Mouse (Mus musculus): ENCODE results near the gene Elavl2.
A peak's percentile ranks its signal among the peaks of the same experiment; 100 is the strongest.

Elavl2 gene

GRCm38 (mm10) chr4:91400423-91400822, at the start of gene Elavl2:
Gene Elavl2, minus strand, starts transcription at chr4:91400785.
- DNase-seq: no peak

DNA sequence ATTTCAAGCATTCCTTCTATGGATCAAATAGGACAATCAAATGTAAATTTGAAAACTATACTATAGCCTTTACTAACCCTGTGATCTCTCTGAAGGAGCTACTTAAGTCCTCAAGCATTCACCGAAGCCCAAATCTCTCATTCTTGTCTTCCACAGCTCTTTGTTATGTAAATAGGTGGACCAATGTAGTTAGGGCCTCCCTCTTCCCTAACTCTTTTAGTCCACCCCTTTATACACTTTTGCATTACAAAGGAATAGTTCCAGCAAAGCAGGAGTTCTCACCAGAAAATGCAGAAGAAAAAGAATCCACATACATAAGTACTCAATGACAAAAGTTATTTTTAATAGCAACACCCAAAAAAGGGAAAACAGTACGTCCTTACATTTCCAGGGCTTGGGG, 47.3 kb upstream of the Elavl2 start:
- no peak for DNase-seq

DNA sequence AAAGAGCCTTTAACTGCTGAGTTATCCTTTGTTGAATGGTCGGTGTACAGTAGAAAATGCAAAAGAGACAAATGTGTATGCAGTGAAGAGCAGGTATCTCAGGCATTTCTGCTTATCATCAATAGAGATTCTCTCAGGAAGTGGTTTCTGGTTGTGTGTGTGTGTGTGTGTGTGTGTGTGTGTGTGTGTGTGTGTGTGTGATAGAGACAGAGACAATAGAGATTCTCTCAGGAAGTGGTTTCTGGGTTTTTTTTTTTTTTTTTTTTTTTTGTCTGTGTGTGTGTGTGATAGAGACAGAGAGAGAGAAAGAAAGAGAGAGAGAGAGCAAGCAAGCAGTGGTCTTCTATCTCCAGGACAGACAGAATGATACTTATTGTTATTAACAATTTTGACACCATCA, 15.0 kb upstream of the Elavl2 start:
- no peak for DNase-seq

- no peak for DNase-seq
Observed at GRCm38 (mm10) chr4:91405047-91405446, 4.5 kb upstream of the Elavl2 start.

DNA sequence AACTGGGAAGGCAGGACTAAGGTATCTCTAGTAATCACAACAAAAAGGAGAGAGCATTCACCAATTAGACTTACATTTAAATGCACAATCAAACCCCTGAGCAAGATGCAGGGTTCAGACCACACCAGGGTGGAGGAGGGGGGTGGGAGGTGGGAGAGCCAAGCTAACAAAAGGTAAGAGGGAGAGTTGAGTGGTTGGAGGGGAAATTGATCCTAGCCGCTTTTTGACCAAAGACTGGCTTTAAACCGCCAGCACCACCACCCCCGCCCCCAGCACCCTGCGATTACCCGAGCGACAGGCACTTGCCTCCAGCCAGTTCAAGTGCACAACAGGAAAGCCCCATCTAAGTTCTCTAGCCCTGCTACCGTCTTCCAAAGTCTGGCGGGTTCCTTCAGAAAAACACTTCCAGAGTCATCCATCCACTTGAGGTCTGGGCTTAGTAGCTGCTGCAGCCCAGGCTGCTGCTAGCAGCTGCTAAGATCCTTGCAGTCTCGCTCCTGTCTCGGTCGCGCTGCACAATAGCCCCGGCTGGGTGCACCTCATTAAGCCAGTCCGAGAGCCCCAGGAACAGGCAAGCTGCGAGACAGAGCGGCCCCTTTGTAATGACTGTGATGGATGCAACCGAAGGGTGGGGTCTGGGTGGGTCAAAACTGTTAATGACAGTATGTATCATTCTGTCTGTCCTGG, 932 bp downstream of the Elavl2 start:
- DNase-seq: no peak

DNA sequence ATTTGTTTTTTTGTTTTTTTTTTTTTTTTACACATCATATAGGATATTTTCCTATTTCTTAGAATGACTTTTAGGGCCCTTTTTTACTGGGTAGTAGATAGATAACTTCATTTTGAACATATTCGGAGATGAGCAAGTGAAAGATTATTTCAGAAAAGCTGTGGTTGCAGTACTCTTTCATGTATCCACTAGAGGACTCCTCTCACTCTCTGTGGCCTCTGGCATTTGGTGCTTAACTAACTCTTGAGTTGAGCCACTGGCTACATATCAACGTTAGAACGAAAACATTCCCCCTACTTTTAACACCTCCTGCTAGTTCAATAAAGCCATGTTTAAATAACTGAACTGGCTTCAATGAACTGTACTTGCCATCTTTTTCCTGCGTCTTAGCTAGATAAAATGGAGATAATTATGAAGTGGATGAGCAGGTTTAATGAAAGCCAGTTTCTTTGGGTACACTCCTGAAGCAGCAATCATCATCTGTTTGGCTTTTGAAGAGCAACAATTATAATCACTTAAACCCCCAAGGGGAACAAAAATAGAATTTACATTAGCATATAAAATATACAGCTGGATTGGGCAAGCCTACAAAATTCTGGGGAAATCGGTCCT, 8.5 kb downstream of the Elavl2 start:
- no peak for DNase-seq

DNA sequence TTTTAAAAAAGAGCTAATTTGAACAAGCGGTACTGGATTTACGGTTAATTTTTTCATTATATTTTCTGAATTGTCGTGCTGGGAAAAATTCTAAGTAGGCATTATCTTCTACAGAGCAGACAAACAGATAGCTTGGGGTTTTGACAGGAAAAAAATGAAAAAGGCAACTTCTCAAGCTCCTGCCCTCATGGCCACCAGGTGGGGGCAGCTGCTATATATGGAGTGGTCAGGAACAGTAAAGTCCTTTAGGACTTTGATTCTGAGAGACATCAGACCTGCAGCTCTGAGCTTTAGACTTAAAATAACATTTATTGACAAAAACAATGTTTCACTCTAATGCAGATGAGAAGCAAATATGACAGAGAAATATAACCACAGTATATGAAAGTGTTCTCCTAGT, 12.9 kb downstream of the Elavl2 start:
- DNase-seq: no peak

DNA sequence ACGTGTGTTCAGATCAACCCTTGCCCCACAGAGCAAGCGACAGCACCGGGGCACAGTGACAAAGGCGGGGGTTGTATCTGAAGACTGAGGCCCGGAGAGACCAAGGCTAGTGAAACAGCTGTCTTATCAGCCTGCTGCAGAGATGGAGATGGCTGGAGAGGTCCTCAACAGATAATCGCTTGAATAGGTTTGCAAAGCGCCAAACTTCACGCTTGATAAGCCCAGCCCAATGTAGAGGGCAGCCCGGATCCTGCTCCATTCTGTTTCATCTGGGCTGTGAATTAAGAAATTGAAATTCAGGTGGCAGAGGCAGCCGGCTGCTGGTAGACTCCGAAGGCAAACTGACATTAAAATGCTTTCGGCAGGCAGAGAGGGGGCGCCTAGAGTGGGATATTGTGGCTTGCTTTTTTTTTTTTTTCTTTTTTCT, 19.4 kb downstream of the Elavl2 start:
- DNase-seq: no peak

DNA sequence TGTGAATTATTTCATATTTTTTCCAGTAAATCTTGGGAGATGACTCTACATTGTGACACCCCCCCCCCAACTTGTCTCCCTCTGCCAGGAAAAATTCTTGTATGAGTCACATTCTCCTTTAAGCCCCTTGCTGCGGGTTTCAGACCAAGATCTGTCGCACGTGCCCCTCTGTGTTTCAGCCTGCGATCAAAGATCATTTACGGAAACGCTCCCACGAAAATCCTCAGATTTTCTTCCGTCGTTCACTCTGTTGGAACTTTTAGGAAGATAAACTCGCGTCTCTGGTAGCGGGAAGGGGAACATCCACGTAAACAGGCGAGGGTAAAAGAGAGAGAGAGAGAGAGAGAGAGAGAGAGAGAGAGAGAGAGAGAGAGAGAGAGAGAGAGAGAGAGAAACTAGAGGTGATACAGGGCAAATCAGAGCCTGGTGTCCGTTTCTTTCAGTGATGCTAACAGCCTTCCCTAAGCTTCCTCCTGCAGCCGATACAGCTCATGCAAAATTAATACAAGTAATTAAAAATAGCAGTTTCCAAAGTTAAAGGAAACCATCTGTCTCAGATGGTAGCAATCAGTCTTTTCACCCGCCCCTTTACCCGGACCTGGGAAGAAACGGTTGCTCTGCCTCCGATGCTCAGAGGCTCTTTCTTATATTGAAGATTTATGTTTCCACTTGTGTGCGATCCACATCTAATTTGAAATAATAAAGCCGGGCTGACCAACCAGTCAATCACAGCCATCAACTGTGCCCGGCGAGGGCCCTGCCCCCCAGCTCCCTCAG, 20.1 kb downstream of the Elavl2 start:
- DNase-seq: no peak

DNA sequence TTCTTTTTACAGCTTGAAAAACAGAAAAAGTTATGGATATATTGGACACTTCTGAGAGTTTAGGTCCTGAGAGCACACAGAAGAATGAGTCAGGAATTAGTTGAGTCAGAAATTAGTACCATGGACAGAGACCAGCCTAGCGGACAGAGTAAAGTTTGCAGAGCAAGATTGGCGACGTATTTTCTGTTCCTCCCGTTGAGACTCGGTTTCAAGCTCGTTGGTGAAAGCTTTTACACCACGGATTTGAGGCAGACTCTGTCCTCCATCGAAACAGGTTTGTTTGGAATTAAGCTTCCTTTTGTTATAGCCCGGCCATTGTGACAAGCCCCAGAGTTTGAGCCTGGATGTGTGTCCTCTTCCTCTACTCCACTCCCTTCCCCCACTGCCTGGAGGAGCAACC, 21.0 kb downstream of the Elavl2 start:
- no peak for DNase-seq

GRCm38 (mm10) chr4:91376317-91376910, 24.2 kb downstream of the Elavl2 start:
- DNase-seq: peak; percentile 82 to 90

DNA sequence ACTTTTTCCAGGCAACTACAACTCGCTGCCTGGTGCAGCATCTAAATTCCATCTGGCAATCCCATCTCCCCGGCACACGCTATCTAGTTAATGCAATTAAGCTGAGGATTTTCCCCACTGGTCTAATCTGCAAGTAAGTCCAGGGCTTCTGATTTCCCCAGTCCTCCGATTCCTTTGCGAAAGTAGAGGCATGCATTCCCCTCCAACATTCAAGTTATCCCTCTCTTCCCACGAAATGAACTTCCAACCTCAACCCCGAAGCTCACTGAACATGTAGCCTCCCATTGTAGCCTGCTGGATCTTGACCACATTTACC, 25.3 kb downstream of the Elavl2 start:
- DNase-seq: no peak

- DNase-seq: peak in 1 of 2 experiments; percentile 6
Observed at GRCm38 (mm10) chr4:91374571-91375371, 25.8 kb downstream of the Elavl2 start.

GRCm38 (mm10) chr4:91372844-91373243, 27.7 kb downstream of the Elavl2 start:
- DNase-seq: no peak

GRCm38 (mm10) chr4:91371819-91372215, 28.8 kb downstream of the Elavl2 start:
- peak; percentile 35 to 48 for DNase-seq

GRCm38 (mm10) chr4:91371131-91371818, 29.3 kb downstream of the Elavl2 start:
- no peak for DNase-seq

DNA sequence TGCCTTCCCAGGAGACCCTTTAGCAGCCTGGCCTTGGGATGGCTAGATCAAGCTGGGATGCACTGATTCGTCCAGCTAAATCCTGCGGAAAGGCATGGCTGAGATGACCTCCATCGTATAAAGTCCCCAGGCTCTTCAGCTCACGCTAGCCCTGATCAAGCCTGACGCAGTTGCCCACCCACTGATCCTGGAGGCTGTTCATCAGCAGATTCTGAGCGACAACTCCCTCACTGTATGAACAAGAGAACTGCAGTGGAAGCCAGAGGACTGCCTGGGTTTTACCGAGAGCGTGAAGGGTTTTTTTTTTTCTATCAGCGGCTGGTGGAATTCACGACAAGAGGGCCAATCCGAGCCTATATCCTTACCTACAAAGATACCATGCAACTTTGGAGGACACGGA, 35.3 kb downstream of the Elavl2 start:
- DNase-seq: no peak

DNA sequence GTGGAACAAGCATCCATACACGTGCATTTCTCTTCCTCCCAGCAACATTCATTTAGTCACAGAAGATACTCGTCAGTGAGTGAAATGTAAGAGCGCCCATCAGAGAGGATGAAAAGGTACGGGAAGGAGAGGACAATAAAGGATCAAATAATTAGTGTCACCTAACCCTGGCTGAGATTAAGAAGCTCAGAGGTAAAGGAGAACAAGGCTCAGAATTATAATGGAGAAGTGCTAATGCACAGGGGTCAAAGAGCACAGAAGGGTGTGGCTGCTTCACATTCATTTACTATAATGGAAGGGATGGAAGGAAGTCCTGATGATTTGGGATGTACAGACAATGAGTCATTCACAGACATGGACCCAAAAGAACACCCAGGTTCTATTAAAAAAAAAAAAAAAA, 36.6 kb downstream of the Elavl2 start:
- no peak for DNase-seq

DNA sequence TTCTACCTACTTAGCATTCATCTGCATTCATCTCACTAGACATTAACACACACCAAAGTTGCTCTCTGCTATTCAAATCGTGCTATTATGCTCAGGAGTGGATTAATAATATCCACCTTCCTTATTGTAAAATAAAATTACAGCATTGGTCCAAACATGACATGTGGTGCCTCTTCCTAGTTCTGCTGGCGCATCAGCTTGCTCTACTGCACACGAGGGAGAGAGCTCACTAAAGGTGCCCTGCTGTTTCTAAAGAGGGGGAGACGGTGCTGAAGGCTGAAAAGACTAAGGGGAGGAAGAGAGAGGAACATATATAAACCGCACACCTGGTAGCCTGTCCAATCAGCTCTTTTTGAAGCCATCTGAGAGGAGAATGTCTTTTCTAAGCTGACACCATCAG, 38.1 kb downstream of the Elavl2 start:
- DNase-seq: no peak

- DNase-seq: no peak
Observed at GRCm38 (mm10) chr4:91353138-91353537, 47.4 kb downstream of the Elavl2 start.

GRCm38 (mm10) chr4:91349579-91349978, 51.0 kb downstream of the Elavl2 start:
- no peak for DNase-seq

DNA sequence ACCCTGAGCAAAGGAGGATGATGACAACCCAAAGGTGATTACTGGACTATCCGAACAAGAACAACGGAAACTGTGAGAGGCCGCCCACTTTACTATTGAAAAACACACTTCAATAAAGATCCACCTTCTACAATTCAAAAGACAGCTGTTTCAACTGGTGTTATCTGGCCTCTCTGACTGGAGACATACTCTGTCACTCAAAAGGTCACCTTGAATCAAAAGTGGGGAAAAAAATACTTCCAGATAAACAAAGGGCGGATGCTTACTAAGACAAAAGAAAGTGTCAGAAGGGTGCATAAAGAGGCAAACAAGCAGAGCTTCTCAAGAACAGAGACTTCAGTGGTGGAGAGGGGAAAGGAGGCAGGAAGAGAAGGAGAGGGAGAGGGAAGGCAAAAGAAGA, 66.4 kb downstream of the Elavl2 start:
- no peak for DNase-seq
